Mouse (Mus musculus): ENCODE measurements around the gene Gm33815. TPM values are rescaled to one million over a fixed set of nuclear protein-coding genes. Genes with fewer than 3 reads are reported as not detected.
"Not testable (repeated sequence)": the region's sequence is repeated elsewhere in the genome, so short reads cannot be mapped to it uniquely, and the experiment has no call there.

Gm33815 gene
- not detected for polyA plus RNA-seq (2012; fragmentation: generic; extraction: Trizol)

GRCm38 (mm10) chrY:69320832-69321231, at the start of gene Gm33815:
Gm33815 (plus strand) TSS chrY:69321132.
- not testable (repeated sequence) for H3K4me2 ChIP-seq (ENCODE audit: low read depth); H3K79me2 ChIP-seq (ENCODE audit: control insufficient read depth, insufficient read depth); H3K36me3 ChIP-seq (ENCODE audit: control insufficient read depth, insufficient read depth); H3ac ChIP-seq (ENCODE audit: control insufficient read depth, insufficient read length); H3K4me3 ChIP-seq; H3K27me3 ChIP-seq (ENCODE audit: control insufficient read depth, insufficient read depth, insufficient read length)
